Mouse (Mus musculus) bone marrow macrophage, adult 2 months (primary cell): ENCODE results near the gene Cdk5. TPM values are rescaled to one million over a fixed set of nuclear protein-coding genes. Genes with fewer than 3 reads are reported as not detected.

Experiments
- H3K27ac ChIP-seq: 2 replicates; pipeline ENCODE4 v1.5.1; 2012; ENCODE audit warnings: low read depth, low read length; ENCODE audit not compliant: insufficient read depth
- H3K4me1 ChIP-seq: 2 replicates; pipeline ENCODE4 v1.6.1; 2012; ENCODE audit warnings: low read length; ENCODE audit not compliant: control insufficient read depth, insufficient read depth
- H3K4me3 ChIP-seq: 2 replicates; pipeline ENCODE4 v1.5.1; 2012; ENCODE audit warnings: mild to moderate bottlenecking, low read length, moderate library complexity; ENCODE audit not compliant: insufficient read depth
- CTCF ChIP-seq: IDR thresholded peaks from 2 replicates; pipeline ENCODE4 v1.5.1; 2012; ENCODE audit warnings: low read depth, mild to moderate bottlenecking, low read length, moderate library complexity
- POLR2A ChIP-seq: IDR thresholded peaks from 2 replicates; pipeline ENCODE4 v1.6.1; 2012; ENCODE audit warnings: mild to moderate bottlenecking, low read depth, low read length, borderline replicate concordance
- polyA plus RNA-seq: library from polyadenylated mRNA; stranded (reverse); fragments of >200 nt; gene quantifications from 2 replicates; pipeline ENCODE4 v1.2.4, GENCODE M21; 2012; ENCODE audit not compliant: missing spikeins, insufficient read depth, insufficient read length

Cdk5 gene
- polyA plus RNA-seq, 1 experiment: 55.5 TPM

GRCm38 (mm10) chr5:24379501-24379900 is 43.8 kb downstream of the Cdk5 start:
- Histone ChIP-seq H3K4me3 (no peak overlapping the region), H3K4me1 (peaks cover 9% of the 10 kb centered on the region), H3K27ac (no peak overlapping the region)
- TF ChIP-seq CTCF (no peak), POLR2A (no peak)

- TF ChIP-seq POLR2A: no peak
- Histone ChIP-seq H3K27ac (no peak overlapping the region), H3K4me1 (peaks cover 2% of the 10 kb centered on the region), H3K4me3 (no peak overlapping the region)
These were observed 44.6 kb downstream of the Cdk5 start for GRCm38 (mm10) chr5:24378700-24379099.

- H3K27ac ChIP-seq: no peak overlapping the region
- no peak overlapping the region for H3K4me3 ChIP-seq
- no peaks in the 10 kb centered on the region for H3K4me1 ChIP-seq
- TF ChIP-seq POLR2A: no peak
These were observed 48.5 kb downstream of the Cdk5 start for GRCm38 (mm10) chr5:24374666-24375328.

- Histone ChIP-seq H3K4me1 (no peaks in the 10 kb centered on the region), H3K27ac (no peak overlapping the region), H3K4me3 (no peak overlapping the region)
- no peak for TF ChIP-seq CTCF
- no peak for TF ChIP-seq POLR2A
These were observed 49.1 kb downstream of the Cdk5 start for GRCm38 (mm10) chr5:24374216-24374615.

GRCm38 (mm10) chr5:24373807-24374206 is 49.5 kb downstream of the Cdk5 start:
- H3K4me3 ChIP-seq: no peak overlapping the region
- H3K27ac ChIP-seq: no peak overlapping the region
- no peaks in the 10 kb centered on the region for H3K4me1 ChIP-seq
- TF ChIP-seq CTCF (no peak), POLR2A (no peak)

- Histone ChIP-seq H3K27ac (no peak overlapping the region), H3K4me3 (no peak overlapping the region), H3K4me1 (no peaks in the 10 kb centered on the region)
- TF ChIP-seq CTCF (no peak), POLR2A (no peak)
These were observed 53.6 kb downstream of the Cdk5 start for GRCm38 (mm10) chr5:24369767-24370166.

Other genes starting within 250 kb of the Cdk5 start
- not detected in 2 replicates for gene Kcnh2, start 71.9 kb downstream of the Cdk5 start, polyA plus RNA-seq
- not detected in 2 replicates for gene Nos3, start 58.7 kb downstream of the Cdk5 start, polyA plus RNA-seq
- gene Atg9b, start 31.4 kb downstream of the Cdk5 start, polyA plus RNA-seq: 0.39 and 1.1 TPM in 2 replicates
- 16.8 and 24.1 TPM in 2 replicates for gene Abcb8, start 29.9 kb downstream of the Cdk5 start, polyA plus RNA-seq
- gene Asic3, start 10.1 kb downstream of the Cdk5 start, polyA plus RNA-seq: not detected in 2 replicates
- gene Slc4a2, start 307 bp upstream of the Cdk5 start, polyA plus RNA-seq: 41.8 and 45.1 TPM in 2 replicates
- 46.3 and 49.0 TPM in 2 replicates for gene Fastk, start 21.8 kb upstream of the Cdk5 start, polyA plus RNA-seq
- 7.9 and 12.7 TPM in 2 replicates for gene Tmub1, start 24.3 kb upstream of the Cdk5 start, polyA plus RNA-seq
- gene Agap3, start 28.6 kb upstream of the Cdk5 start, polyA plus RNA-seq: 75.2 and 77.7 TPM in 2 replicates
- gene Gbx1, start 103.7 kb upstream of the Cdk5 start, polyA plus RNA-seq: not detected in 2 replicates
- 0.64 and 1.4 TPM in 2 replicates for gene Asb10, start 117.4 kb upstream of the Cdk5 start, polyA plus RNA-seq
- gene 4931409K22Rik, start 133.3 kb upstream of the Cdk5 start, polyA plus RNA-seq: not detected in 2 replicates
- 32.7 and 34.5 TPM in 2 replicates for gene Abcf2, start 153.9 kb upstream of the Cdk5 start, polyA plus RNA-seq
- 29.9 and 31.5 TPM in 2 replicates for gene Chpf2, start 163.2 kb upstream of the Cdk5 start, polyA plus RNA-seq
- not detected in 2 replicates for gene Smarcd3, start 200.9 kb upstream of the Cdk5 start, polyA plus RNA-seq